Mouse (Mus musculus): ENCODE measurements around the gene Arntl2. TPM values are rescaled to one million over a fixed set of nuclear protein-coding genes. Genes with fewer than 3 reads are reported as not detected.

Arntl2 gene
- polyA plus RNA-seq, 1 experiment from 2014 or later, result 3.8 TPM

- Histone ChIP-seq H3K36me3 (ENCODE audit: control insufficient read depth, insufficient read depth, low read length) (no peaks in the 10 kb centered on the region), H3K4me1 (replicated peaks; ENCODE audit: control insufficient read depth, insufficient read depth) (no peaks in the 10 kb centered on the region), H3K9ac (ENCODE audit: low read length) (no peak overlapping the region), H3K27ac (replicated peaks) (no peak overlapping the region), H3K9me3 (ENCODE audit: control insufficient read depth, low read length) (no peaks in the 10 kb centered on the region), H3K4me3 (ENCODE audit: low read depth, low read length) (no peak overlapping the region), H3K27me3 (ENCODE audit: control insufficient read depth, insufficient read depth, low read length) (no peaks in the 10 kb centered on the region), H3K4me2 (replicated peaks; ENCODE audit: low read depth) (no peak overlapping the region)
- TF ChIP-seq EP300 (optimal IDR thresholded peaks at IDR 0.05), result no peak
- TF ChIP-seq CTCF (IDR thresholded peaks at IDR 0.05; ENCODE audit: low read depth), result peak; percentile 97
- peak; percentile 30; the same call in 1 of the 2 replicates for ATAC-seq (ENCODE audit: low FRiP score, low TSS enrichment)
- DNase-seq (ENCODE audit: low spot score), result peak; percentile 68
- WGBS, result 43% methylated on average over 16 of the region's 16 CpGs
Measured at GRCm38 (mm10) chr6:146824727-146825486, 29.1 kb downstream of the Arntl2 start.

- TF ChIP-seq CTCF (IDR thresholded peaks at IDR 0.05; ENCODE audit: low read depth) (no peak), EP300 (optimal IDR thresholded peaks at IDR 0.05) (no peak)
- DNase-seq (ENCODE audit: low spot score), result no peak
- WGBS, result 88% methylated on average over 1 of the region's 1 CpGs
- Histone ChIP-seq H3K27me3 (ENCODE audit: control insufficient read depth, insufficient read depth, low read length) (no peaks in the 10 kb centered on the region), H3K9me3 (ENCODE audit: control insufficient read depth, low read length) (no peaks in the 10 kb centered on the region), H3K9ac (ENCODE audit: low read length) (no peak overlapping the region), H3K4me2 (replicated peaks; ENCODE audit: low read depth) (no peak overlapping the region), H3K27ac (replicated peaks) (no peak overlapping the region), H3K4me3 (ENCODE audit: low read depth, low read length) (no peak overlapping the region), H3K4me1 (replicated peaks; ENCODE audit: control insufficient read depth, insufficient read depth) (no peaks in the 10 kb centered on the region), H3K36me3 (ENCODE audit: control insufficient read depth, insufficient read depth, low read length) (no peaks in the 10 kb centered on the region)
- ATAC-seq (ENCODE audit: low FRiP score, low TSS enrichment), result no peak
Measured at GRCm38 (mm10) chr6:146825487-146825773, 29.6 kb downstream of the Arntl2 start.

- WGBS, result 88% methylated on average over 12 of the region's 12 CpGs
- DNase-seq (ENCODE audit: low spot score) (no peak), ATAC-seq (ENCODE audit: low FRiP score, low TSS enrichment) (no peak)
- H3K36me3 ChIP-seq (ENCODE audit: control insufficient read depth, insufficient read depth, low read length), result no peaks in the 10 kb centered on the region
- H3K4me1 ChIP-seq (replicated peaks; ENCODE audit: control insufficient read depth, insufficient read depth), result no peaks in the 10 kb centered on the region
- H3K27me3 ChIP-seq (ENCODE audit: control insufficient read depth, insufficient read depth, low read length), result no peaks in the 10 kb centered on the region
- no peak overlapping the region for H3K27ac ChIP-seq (replicated peaks)
- H3K4me2 ChIP-seq (replicated peaks; ENCODE audit: low read depth), result no peak overlapping the region
- no peak overlapping the region for H3K4me3 ChIP-seq (ENCODE audit: low read depth, low read length)
- H3K9me3 ChIP-seq (ENCODE audit: control insufficient read depth, low read length), result no peaks in the 10 kb centered on the region
- TF ChIP-seq CTCF (IDR thresholded peaks at IDR 0.05; ENCODE audit: low read depth) (no peak), EP300 (optimal IDR thresholded peaks at IDR 0.05) (no peak)
- H3K9ac ChIP-seq (ENCODE audit: low read length), result no peak overlapping the region
Measured at GRCm38 (mm10) chr6:146831320-146831719, 35.5 kb downstream of the Arntl2 start.

- peak; percentile 95 for TF ChIP-seq CTCF (IDR thresholded peaks at IDR 0.05; ENCODE audit: low read depth)
- no peak for TF ChIP-seq EP300 (optimal IDR thresholded peaks at IDR 0.05)
- no peak overlapping the region for H3K4me2 ChIP-seq (replicated peaks; ENCODE audit: low read depth)
- no peaks in the 10 kb centered on the region for H3K4me1 ChIP-seq (replicated peaks; ENCODE audit: control insufficient read depth, insufficient read depth)
- WGBS, result 73% methylated on average over 6 of the region's 6 CpGs
- no peaks in the 10 kb centered on the region for H3K9me3 ChIP-seq (ENCODE audit: control insufficient read depth, low read length)
- no peaks in the 10 kb centered on the region for H3K36me3 ChIP-seq (ENCODE audit: control insufficient read depth, insufficient read depth, low read length)
- peak; percentile 72 for ATAC-seq (ENCODE audit: low FRiP score, low TSS enrichment)
- DNase-seq (ENCODE audit: low spot score), result peak; percentile 62
- no peak overlapping the region for H3K27ac ChIP-seq (replicated peaks)
- no peak overlapping the region for H3K9ac ChIP-seq (ENCODE audit: low read length)
- H3K4me3 ChIP-seq (ENCODE audit: low read depth, low read length), result no peak overlapping the region
- no peaks in the 10 kb centered on the region for H3K27me3 ChIP-seq (ENCODE audit: control insufficient read depth, insufficient read depth, low read length)
Measured at GRCm38 (mm10) chr6:146833485-146834314, 37.8 kb downstream of the Arntl2 start.

- TF ChIP-seq EP300 (optimal IDR thresholded peaks at IDR 0.05), result no peak
- no peak for TF ChIP-seq CTCF (IDR thresholded peaks at IDR 0.05; ENCODE audit: low read depth)
- no peak for ATAC-seq (ENCODE audit: low FRiP score, low TSS enrichment)
Measured at GRCm38 (mm10) chr6:146834342-146834741, 38.5 kb downstream of the Arntl2 start.

GRCm38 (mm10) chr6:146835784-146836183 lies 39.9 kb downstream of the Arntl2 start:
- DNase-seq (ENCODE audit: low spot score) (no peak), ATAC-seq (ENCODE audit: low FRiP score, low TSS enrichment) (no peak)

More at GRCm38 (mm10) chr6:146834342-146834741, 38.5 kb downstream of the Arntl2 start:
- H3K9ac ChIP-seq (ENCODE audit: low read length), result no peak overlapping the region
- no peak for DNase-seq (ENCODE audit: low spot score)
- H3K36me3 ChIP-seq (ENCODE audit: control insufficient read depth, insufficient read depth, low read length), result no peaks in the 10 kb centered on the region
- no peaks in the 10 kb centered on the region for H3K9me3 ChIP-seq (ENCODE audit: control insufficient read depth, low read length)
- no peaks in the 10 kb centered on the region for H3K4me1 ChIP-seq (replicated peaks; ENCODE audit: control insufficient read depth, insufficient read depth)
- WGBS, result 72% methylated on average over 3 of the region's 3 CpGs
- no peak overlapping the region for H3K4me3 ChIP-seq (ENCODE audit: low read depth, low read length)
- H3K27me3 ChIP-seq (ENCODE audit: control insufficient read depth, insufficient read depth, low read length), result no peaks in the 10 kb centered on the region
- H3K27ac ChIP-seq (replicated peaks), result no peak overlapping the region
- H3K4me2 ChIP-seq (replicated peaks; ENCODE audit: low read depth), result no peak overlapping the region

More at GRCm38 (mm10) chr6:146835784-146836183, 39.9 kb downstream of the Arntl2 start:
- Histone ChIP-seq H3K4me1 (replicated peaks; ENCODE audit: control insufficient read depth, insufficient read depth) (no peaks in the 10 kb centered on the region), H3K9ac (ENCODE audit: low read length) (no peak overlapping the region), H3K27ac (replicated peaks) (no peak overlapping the region), H3K36me3 (ENCODE audit: control insufficient read depth, insufficient read depth, low read length) (no peaks in the 10 kb centered on the region), H3K4me2 (replicated peaks; ENCODE audit: low read depth) (no peak overlapping the region), H3K9me3 (ENCODE audit: control insufficient read depth, low read length) (no peaks in the 10 kb centered on the region), H3K27me3 (ENCODE audit: control insufficient read depth, insufficient read depth, low read length) (no peaks in the 10 kb centered on the region), H3K4me3 (ENCODE audit: low read depth, low read length) (no peak overlapping the region)
- WGBS, result 18% methylated on average over 4 of the region's 4 CpGs
- TF ChIP-seq CTCF (IDR thresholded peaks at IDR 0.05; ENCODE audit: low read depth), result no peak
- TF ChIP-seq EP300 (optimal IDR thresholded peaks at IDR 0.05), result no peak
